Mouse (Mus musculus) erythroblast, adult 5-6 weeks (primary cell): ENCODE results near the gene Cep126. TPM values are rescaled to one million over a fixed set of nuclear protein-coding genes. Genes with fewer than 3 reads are reported as not detected.

ENCODE experiments used
- ATAC-seq: replicated peaks from 2 replicates; pipeline ENCODE4 v1.8.0; 2016; ENCODE audit warnings: moderate number of reproducible peaks, mild to moderate bottlenecking, moderate TSS enrichment, inconsistent platforms; ENCODE audit not compliant: poor library complexity, low FRiP score, severe bottlenecking
- total RNA-seq, 2 experiments: library from RNA; stranded (forward) in 1 of 2; stranded (reverse) in 1 of 2; fragments of 150-400 nt in 1 of 2; fragments of 200-764, 138-1000 nt in 1 of 2; gene quantifications; 2 replicates each; pipeline versions ENCODE4 v1.2.3 to v1.2.4; 2015 to 2017; ENCODE audit warnings: low replicate concordance in 2 of 2

Gene Cep126
- total RNA-seq (2015; ENCODE audit: low replicate concordance) (not detected in 2 replicates), total RNA-seq (2017; ENCODE audit: low replicate concordance) (0.14 TPM in 1 of 2 replicates, not detected in the other)

DNA sequence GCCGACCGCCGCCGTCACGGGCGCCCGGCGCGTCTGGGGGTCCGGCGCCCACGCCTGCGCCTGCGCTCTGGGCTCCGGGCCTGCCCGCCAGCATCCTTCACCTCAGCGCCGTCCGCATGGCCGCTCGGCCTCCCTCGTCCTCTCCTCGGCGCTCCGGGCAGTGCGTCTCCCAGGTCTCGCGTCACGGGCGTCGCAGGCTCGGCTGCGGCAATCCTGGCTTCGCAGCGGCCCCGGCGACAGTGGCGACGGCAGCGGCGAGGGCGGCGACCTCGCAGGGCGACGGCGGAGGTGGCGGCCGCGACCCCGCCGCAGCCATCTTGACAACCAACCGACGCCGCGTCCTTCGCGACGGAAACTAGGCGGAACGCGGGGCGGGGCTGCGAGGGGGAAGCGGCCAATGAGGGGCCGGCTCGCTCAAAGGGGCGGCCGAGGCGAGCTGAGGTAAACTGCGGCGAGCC, at the start of gene Cep126:
Cep126 (minus strand) TSS at position 178 of the 458 bp plus-strand sequence.
- no peak for ATAC-seq

DNA sequence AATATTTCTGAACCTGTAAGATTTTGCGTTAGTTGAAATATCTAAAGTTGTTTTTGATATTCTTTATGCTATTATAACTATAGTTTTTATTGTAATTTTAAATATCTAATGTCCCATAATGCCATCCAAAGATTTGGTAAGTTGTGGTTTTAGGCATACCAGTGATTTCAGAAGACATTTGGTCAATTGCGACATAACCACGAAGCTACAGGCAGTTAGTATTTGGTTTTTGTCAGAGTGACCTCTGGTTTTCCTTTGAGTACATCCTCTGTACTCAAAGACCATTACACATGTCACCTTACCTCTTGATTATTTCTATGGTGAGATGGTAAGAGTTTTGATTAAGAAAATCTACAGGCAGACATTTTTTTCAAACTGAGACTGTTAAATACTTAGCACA, 45.5 kb upstream of the Cep126 start:
- no peak for ATAC-seq

DNA sequence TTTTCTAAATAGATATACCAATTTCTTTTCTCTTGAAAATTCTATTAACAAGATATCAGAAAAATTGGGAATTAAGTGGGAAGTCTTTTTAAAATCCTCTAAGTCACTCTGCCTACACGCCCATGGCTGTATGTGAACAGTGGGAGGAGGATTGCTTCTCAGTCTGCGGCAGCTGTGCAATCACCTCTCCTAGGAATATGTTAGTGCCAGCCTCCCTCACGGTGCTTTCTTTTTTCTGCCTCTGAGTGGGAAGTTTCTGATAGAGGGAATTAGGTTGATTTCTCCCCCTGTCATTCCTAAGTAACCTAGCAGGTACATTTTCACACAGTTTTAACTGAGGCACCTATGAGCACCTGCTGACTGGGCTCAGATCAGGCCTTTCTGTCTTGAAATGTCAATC, 43.0 kb upstream of the Cep126 start:
- ATAC-seq, result no peak

DNA sequence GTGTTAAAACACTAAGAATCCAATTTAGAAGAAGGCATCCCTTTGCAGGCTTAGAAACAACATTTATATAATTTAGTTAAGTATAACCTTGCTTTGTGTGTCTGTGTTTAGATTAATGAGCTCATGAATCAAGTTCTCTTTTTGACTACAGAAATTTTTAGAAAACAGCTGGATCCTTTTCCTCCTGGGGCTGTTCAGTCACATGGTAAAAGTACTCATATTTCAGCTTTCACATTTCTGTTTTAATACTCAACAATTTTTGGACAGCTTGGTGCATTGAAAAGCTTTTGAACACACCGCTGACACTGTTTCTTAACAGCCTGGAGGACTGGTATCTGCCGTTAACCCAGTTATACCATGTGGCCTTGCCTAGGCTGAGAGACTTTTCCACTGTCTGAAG, 22.9 kb upstream of the Cep126 start:
- no peak for ATAC-seq

DNA sequence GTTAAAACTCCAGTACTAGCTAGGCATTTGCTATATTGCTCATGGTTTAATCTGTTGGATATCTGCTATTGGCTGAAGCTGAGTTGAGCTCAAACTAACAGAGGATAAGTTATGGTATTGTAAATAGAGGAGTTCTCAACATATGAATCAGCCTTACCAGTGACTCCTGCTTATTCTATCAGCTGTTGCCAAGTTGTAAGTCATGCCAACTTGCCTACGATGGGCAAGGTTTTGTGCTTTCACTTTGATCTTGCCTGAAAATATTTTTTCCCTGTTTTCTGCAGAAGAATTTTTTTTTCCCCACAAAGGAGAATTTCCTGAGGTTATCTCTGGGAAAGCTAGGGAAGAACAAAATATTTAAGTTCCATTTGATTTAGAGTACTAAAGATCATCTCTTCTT, 5.4 kb upstream of the Cep126 start:
- ATAC-seq, result no peak

DNA sequence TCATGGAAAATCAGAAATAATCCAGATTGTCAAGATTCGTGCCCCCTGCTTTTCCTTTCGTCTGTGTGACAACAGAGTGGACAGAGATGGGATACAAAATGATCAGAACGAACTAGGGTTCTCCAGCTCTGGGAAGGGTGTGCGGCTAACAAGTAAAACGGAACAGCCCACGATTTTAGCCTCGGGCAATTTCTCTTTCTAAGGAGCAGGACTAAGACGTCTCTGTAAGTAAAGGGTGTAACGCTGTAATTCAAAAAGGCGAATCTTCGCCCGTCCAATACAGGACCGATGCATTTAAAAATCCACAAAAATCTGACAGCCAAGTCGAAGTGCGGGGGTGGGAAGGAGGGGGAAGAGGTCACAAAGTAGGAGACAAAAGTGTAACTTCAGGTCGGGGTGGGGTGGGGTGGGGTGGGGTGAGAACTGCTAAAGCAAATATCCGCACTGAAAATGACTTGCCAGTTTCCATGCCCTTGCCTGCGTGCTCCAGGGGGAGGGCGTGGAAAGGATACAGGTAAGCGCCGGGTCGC, 443 bp downstream of the Cep126 start:
- no peak for ATAC-seq

DNA sequence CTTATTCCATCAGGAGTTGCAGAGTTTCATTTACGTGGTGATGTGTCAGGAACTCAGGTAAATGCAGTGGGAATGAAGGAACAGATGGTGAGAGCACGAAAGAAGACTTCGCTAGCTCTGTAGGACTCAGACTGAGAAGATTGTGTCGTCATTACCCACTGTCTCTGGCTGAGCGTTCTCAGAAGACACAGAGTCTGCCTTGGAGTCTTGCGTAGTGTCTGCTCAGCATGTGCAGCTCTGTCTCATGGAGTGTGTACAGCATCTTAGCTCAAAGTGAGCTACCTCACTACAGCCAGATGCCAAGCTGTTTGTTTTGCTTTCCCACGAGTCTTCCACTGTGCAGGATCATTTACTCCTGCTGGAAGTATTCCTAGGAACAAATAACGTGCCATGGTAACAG, 10.6 kb downstream of the Cep126 start:
- ATAC-seq, result no peak

DNA sequence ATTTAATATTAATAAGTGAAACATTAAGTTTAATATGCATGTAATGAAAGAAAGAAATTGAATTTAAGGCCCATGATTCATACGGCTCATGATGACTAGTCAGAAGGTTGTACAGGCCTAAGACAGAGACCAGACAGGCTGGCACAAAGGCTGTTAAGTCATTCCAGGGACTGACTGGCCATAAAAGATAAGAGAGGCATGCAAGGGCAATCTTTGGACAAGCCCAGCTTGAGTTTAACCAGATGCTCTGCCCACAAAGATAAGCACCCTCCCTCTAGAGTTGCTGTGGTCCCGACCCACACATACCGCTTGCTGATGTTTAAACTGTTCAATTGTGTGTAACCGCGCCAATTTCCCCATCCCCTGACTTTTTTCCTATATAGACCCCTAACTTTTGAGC, 19.6 kb downstream of the Cep126 start:
- no peak for ATAC-seq

DNA sequence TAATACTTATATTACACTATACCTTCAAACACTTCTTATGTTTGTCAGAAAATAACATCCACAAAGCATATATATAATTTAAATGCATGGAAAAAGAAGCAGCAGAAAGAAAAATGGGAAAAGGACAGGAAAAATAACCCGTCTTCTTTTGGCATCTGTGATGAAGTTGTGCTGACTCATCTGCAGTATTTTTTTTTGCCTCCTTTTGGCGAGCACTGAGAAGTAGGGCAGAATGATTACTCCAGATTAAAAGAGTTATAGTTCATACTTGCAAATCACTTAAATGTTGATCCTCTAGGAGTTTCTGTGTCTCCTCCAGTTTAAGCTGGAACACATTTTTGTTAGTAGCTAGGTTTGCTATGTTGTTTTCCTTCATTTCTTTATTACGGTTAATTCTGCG, 31.0 kb downstream of the Cep126 start:
- no peak for ATAC-seq

DNA sequence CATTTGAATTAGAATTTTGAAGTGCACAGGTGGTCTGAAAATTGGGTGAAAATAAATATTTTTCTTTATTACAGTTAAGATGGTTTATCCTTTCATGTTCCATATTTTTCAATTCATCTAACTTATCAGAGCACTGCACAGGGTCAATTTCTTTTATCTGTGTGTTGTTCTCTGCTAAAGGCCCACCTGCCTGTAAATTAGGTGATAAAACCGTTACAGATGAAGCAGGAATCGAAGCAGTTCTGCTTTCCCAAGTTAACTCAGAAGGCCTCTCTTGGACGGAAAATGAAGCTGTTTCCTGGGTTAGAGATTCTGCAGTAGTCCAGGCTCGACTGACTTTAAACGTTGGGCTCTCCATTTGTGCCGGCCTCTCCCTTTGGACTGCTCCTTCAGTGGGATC, 33.1 kb downstream of the Cep126 start:
- no peak for ATAC-seq

DNA sequence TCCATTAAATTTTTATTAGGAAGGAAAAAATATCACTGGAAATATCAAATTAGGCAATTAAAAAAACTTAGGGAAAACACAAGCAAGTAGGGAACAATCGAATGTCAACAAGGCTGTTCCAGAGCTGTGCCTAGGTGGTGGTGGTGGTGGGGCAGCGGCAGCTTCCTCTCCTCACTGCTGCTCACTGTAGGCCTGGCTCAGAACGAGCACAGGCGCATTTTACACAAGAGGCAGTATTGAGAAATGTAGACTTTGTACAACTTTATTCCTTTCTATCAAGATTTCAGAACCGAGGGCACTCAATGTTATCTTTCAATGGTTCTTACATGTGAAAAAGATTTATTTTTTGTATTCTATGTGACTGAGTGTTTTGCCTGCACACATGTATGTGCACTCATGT, 55.2 kb downstream of the Cep126 start:
- no peak for ATAC-seq

DNA sequence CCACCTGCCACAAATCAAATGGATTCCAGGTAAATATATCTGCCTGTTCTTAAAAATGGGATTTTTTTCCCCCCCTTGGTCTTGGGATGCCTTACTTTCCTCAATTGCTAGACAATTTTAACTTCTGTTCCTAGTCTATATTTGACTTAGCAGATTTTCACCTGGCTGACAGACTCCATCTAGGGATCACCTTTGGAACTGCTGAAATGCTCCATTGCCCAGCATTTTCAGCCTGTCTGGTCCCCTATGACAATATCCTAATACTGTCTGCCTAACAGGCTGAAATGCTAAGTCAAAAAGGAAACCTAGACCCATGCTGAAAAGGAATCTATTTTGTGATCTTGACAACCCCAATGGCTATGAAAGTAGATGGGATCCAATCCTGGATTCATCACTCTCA, 59.7 kb downstream of the Cep126 start:
- ATAC-seq, result no peak

DNA sequence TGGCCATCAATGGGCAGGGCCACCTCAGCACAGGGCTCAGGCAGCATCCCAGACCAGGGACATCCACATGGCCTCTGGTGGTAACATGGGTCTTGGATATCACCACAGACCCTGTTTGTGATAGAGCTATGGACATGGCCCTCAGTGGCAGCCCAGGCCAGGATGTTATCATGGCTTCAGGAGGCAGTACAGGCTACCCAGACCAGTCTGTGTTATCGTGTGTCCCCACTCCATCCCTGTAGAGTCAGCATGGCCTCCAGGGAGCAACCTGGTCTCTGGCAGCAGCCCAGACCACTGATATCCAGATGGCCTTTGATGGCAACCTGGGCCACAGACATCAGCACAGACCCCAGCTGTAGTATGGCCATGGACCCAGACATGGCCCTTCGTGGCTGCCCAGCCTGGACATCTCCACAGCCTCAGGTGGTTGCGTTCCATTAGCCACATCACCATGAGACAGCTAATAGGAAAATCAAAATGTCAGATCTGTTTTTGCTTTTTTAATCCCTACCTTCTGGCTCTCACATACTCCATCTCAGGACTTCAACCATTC, 60.8 kb downstream of the Cep126 start:
- no peak for ATAC-seq

DNA sequence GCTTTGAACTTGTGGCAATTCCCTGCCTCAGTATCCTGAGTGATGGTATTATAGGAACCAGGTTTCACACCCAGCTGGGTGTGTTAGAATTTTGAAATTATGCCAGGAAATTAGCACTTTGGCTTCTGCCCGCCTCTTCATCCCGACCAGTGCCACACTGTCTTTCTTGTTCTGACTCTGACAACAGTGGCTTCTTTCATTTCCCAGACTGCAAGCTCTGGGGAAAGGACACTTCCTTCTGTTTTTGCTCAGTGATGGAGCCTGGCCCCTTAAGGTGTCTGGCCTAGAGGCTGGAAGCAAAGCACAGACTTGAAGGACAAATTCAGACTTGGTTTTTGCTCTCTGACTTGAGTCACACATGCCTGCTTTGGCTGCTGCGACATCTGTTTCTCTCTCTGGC, 74.5 kb downstream of the Cep126 start:
- no peak for ATAC-seq

DNA sequence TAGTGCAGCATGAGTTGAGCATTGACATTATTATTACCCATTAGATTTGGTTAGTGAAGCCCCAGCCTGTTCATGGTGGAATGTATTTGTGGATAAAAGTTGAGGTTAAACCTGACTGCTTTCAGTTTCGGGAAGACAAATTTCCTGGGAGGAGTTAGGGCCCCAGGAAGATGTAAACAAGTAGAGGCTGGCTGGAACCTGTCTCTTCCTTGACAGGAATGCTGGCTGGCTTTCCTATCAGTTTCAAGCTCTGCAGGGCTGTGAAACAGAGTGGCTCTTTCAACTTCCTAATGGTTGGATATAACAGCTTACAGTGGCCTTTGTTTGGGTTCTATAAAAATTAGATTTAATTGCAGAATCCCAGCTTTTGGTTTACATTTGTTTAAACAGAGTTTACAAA, 79.3 kb downstream of the Cep126 start:
- no peak for ATAC-seq

DNA sequence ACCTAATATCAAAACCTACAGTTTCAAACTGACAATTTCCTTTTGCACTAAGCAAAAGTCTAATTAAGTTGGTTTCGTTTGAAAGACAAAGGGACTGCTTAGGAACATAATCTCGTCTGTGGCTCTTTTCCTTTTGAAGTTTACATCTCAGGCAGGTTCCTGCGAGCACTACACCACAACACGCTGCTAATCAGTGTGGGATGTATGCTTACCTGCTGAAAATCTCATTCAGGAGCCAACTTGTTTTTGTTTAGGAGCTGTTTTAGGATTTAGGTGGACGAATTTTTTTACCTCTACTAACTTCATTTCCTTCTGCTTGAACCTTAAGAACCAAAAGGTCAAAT, 91.1 kb downstream of the Cep126 start:
- no peak for ATAC-seq

DNA sequence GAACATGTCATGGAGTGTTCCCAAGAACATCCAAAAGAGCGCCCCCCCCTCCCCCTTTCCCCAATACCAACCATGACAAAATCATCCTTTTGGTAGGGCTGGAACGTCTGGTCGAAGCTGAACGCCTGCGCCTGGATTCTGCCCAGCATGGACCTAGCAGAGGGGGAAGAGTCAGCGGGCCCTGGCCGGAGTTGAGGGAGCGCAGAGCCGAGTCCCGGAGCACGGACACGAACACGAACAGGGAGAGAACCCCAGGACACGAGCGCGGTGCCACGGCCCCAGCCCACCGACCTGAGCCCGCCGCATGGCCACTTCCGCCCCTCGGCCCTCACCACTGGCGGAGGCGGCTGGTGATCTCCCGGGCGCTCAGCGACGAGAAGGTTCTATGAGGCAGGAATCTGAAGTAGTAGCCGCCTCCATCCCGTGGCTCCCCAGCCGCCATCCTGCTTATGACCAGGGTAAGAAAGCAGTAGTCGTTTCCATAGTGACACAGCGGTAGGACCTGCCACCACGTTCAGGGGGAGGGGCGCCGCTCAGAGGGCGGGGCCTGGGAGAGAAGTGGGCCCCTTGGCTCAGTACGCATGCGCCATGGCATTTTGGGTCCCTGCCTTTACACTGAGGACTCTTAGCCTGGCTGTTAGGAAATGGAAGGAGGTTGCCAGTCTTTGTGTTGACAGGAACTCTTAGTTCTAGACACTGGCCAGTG, 91.6 kb downstream of the Cep126 start, which contains the start of gene Cfap300:
Cfap300 (minus strand) TSS at position 486 of the 706 bp plus-strand sequence.
- 0 out of 2 replicates have a peak, but pooled peaks have one; percentile 35 for ATAC-seq

DNA sequence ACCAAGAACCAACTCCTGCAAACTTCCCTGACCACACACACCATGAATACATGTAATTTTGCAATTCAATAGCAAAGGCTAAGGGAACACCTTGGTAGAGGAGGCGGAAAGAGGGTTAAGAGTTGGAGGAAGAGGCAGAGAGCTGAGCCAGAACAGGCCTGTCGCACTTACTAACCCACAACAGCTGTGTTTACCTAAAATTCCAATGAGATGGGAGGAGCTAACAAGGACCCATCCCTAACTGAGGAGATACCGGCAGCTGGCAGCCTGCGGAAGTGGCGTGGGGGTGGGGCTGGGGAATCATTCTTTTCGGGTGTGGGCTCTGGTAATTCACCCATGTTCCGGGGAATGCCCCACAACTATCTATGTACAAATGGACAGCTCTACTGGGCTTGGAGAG, 98.5 kb downstream of the Cep126 start:
- no peak for ATAC-seq

DNA sequence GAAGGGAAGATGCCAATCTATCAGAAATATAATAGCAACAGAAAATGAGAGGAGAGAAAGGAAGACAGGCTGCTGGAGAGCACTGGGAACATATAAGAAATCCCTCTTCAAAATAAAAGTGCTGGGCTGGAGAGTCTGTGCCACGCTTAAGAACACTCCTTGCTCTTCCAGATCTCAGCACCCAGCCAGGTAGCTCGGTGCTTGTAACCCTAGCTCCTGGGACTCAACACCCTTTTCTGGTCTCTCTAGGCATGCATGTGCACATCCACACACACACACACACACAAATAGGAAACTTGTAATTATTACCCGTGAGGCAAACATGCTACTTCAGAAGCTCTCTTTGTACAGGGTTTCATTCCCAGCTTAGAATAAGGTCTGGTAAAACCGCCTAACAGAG, 99.0 kb downstream of the Cep126 start:
- no peak for ATAC-seq

DNA sequence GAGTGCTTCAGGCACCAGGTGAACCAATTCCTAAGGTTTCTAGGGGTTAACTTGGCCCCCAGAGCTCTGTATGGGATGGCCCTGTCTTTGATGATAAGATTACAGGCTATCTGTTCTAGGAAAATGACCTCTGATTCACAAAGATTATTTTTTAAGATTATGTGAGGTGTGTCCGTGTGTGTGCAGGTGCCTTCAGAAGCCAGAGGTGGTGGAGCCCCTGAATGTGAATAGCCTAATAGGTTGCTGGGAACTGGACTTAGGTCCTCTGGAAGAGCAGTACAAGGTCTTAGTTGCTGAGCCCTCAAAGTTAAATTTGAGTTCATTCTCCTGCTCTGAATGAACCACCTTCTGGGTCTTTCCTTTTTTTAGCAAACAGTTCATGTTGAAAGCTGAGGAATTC, 100.0 kb downstream of the Cep126 start:
- ATAC-seq, result no peak

DNA sequence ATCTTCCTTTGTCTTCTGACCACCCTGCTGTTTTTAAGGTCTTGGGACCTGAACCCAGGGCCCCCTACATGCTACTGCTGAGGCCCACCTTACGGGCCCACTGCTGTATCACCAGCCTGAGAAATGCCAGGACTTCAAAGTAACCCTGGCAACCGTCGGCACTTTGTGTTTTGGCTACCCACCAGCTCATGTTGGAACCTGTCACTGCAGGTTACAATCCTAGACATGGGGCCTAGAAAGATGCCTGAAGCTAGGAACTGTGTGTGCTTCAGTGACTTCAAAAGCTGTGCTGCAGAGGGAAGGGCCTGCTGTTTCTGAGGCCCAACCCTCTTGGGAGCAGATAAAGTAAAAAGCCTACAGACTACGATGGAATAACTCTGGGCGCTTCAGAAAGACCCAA, 101.2 kb downstream of the Cep126 start:
- no peak for ATAC-seq
